Mouse (Mus musculus) gastrocnemius, postnatal 14 days (tissue): ENCODE measurements around the gene Fam45a. TPM values are rescaled to one million over a fixed set of nuclear protein-coding genes. Genes with fewer than 3 reads are reported as not detected.
A peak's percentile ranks its signal among the peaks of the same experiment; 100 is the strongest.
"Not testable (repeated sequence)": the region's sequence is repeated elsewhere in the genome, so short reads cannot be mapped to it uniquely, and the experiment has no call there.

ENCODE experiments used
- DNase-seq: peaks from one replicate; pipeline ENCODE4 v3.0.0; 2021; ENCODE audit warnings: mixed read lengths
- intact Hi-C: fragments of 180-260 bp; cut with DNase I; formaldehyde crosslinking; loops from one replicate; pipeline ENCODE4 v1.15.1; 2025; ENCODE audit warnings: low total_unique reads
- microRNA-seq, 2 experiments: library from miRNA; unstranded; fragments of <30 nt; microRNA quantifications; one replicate each; pipeline ENCODE4 v1.2.0; 2021
- total RNA-seq, 2 experiments: library from RNA; stranded (reverse); gene quantifications; 2 replicates each; pipeline ENCODE4 v1.2.3; 2021

Fam45a gene
- total RNA-seq, 2 experiments from 2014 or later = 8.3 to 11.3 TPM

DNA sequence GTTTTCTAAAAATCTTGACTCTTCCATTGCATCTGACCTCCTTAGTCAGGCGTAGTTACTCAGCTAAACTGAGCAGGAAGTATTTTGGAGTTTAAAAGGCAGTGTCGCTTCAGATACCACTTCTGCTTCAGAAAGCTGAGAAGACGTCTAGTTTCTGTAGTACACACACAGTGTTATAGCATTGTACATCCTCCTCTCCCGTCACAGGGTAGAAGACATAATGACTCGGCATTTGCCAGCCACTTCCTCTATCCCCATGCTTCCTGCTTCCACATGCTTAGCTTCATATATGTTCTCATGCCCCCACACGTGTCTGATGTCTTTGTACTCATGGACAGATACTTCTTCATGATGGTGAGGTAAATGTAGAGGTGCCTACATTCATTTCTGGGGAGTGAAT lies 7.3 kb downstream of the Fam45a start:
- DNase-seq = no peak
- intact Hi-C loops = no loop called here

DNA sequence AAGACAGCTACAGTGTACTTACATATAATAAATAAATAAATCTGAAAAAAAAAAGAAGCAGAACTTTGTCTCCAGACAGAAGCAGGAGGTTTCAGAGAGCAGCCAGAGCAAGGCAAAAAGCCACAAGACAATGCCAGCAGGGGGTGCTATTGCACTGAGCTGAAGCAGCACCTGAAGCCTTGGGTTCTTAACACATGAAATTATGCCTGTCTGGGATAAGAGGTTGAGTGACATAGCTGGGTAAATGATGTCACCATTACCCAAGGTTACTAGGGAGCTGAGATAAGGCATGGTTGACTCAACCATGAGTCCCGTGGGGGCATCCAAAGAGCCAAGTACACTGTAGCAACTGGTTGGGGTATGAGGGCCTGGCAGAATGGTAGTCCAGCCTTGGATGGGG lies 26.4 kb downstream of the Fam45a start:
- intact Hi-C loops = no loop called here
- peak; percentile 61 for DNase-seq

- no peak for DNase-seq
- intact Hi-C loops = no loop called here
These were observed 31.9 kb downstream of the Fam45a start for GRCm38 (mm10) chr19:60843324-60843723.

- intact Hi-C loops = no loop called here
These were observed 34.3 kb downstream of the Fam45a start for GRCm38 (mm10) chr19:60845731-60846130.

GRCm38 (mm10) chr19:60860868-60861700 lies 49.7 kb downstream of the Fam45a start, which contains the start of gene Sfxn4:
TSS of gene Sfxn4 (minus strand) at chr19:60861479.
- peak; percentile 91 for DNase-seq
- intact Hi-C loops = no loop called here

More at GRCm38 (mm10) chr19:60845731-60846130, 34.3 kb downstream of the Fam45a start:
- no peak for DNase-seq

- intact Hi-C loops, DNase-seq: not testable (repeated sequence)
These were observed 54.8 kb downstream of the Fam45a start for GRCm38 (mm10) chr19:60866169-60866568.

GRCm38 (mm10) chr19:60870489-60870888 lies 59.1 kb downstream of the Fam45a start:
- intact Hi-C loops = no loop called here
- DNase-seq = no peak

- no peak for DNase-seq
- intact Hi-C loops = no loop called here
These were observed 60.0 kb downstream of the Fam45a start for GRCm38 (mm10) chr19:60871366-60871765.

DNA sequence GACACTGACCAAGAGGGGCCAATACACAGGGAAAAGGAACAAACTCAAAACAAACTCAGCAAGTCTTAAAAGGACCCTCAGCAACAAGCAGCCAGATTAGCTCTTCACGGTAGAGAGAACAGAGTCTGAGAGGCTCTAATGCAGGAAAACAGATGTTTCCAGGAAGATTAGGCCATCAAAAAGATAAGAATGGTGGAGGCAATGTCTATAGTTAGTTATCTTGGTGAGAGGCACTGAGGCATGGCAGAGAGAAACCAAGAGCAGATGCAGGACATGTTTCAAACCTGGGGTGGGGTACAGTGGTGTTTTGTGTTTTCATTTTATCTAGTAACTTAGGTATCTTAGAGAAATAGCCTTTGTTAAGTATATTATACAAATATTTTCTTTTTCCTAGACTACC lies 60.9 kb downstream of the Fam45a start:
- no peak for DNase-seq
- intact Hi-C loops = no loop called here

- DNase-seq = no peak
- intact Hi-C loops = no loop called here
These were observed 62.1 kb downstream of the Fam45a start for GRCm38 (mm10) chr19:60873501-60873900.

DNA sequence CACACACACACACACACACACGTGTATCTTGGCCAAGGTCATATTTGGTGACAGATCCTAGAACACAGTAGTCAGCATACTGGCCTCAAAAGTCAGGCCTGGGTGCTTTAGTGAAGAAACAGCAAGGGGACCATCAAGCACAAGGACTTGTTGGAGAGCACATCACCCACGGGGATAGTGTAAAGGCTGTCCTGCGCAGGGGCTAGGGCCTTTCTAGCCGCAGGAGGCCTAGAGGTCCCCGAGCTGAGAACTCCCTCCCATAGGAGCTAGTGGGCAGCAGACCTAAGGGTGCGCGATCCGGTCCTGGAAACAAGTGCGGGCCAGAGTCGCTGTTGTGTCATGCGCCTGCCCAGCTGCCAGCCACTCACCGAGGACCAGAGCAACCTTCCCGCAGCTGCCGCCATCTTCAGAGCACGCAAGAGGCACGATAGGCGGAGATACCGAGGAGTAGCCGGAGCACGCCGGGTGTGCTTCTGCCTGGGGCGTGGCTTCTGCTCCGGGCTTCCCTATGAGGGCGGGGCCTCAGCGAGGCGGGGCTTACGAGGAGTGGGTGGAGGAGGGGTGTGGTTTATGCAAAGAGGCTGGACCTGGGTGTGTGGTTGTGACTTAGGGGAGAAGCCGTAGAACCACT lies 62.8 kb downstream of the Fam45a start, which contains the start of gene Prdx3:
Gene Prdx3 (minus strand): TSS at position 493 of the 631 bp plus-strand sequence.
- intact Hi-C loops = no loop called here
- DNase-seq = peak; percentile 96

DNA sequence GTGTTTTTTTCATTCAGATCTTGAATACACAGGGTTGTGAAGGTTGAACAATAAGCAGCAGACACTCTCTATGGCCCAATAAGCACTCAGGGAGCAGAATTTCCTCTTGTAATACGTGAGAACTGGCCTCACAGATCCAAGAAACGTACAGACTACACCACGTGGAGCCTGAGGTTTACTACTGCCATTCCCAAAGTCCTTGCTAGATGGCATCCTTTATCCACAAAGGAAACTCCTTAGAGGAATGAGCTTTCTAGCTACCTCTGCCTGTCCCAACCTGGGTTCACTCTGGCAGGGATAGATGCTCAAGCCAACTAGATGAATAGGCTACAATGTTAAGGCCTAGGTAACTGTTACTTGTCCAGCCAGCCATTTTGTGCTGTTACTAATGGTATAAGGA lies 71.7 kb downstream of the Fam45a start:
- intact Hi-C loops = loop anchor here (2.0 kb wide), 1 partner anchor 204 kb away; no protein-coding TSS in a partner anchor
- DNase-seq = no peak

Small RNA genes within 50 kb of the gene (microRNA-seq; reads per million reads assigned to microRNA genes)
- gene mmu-mir-3084-1 = 0 reads per million in 2 experiments

Other genes with a start within 250 kb of the Fam45a start
- gene Cacul1, start 230.6 kb upstream of the Fam45a start, total RNA-seq = 10 to 100 TPM; 25.4 to 26.0 TPM
- gene Nanos1, start 55.6 kb upstream of the Fam45a start, total RNA-seq = under 1 TPM; 0.18 to 0.31 TPM
- gene Eif3a, start 20.9 kb upstream of the Fam45a start, total RNA-seq = 10 to 100 TPM; 84.4 to 88.4 TPM
- gene Sfxn4, start 49.9 kb downstream of the Fam45a start, total RNA-seq = 1 to 10 TPM; 1.6 to 1.9 TPM
- 100 to 1,000 TPM; 163 to 192 TPM for gene Prdx3, start 63.0 kb downstream of the Fam45a start, total RNA-seq
- 1 to 10 TPM; 6.4 to 6.5 TPM for gene Grk5, start 78.2 kb downstream of the Fam45a start, total RNA-seq